Comparison of ENCODE assay signal across 12 mouse cellular contexts in the genomic region with DNA sequence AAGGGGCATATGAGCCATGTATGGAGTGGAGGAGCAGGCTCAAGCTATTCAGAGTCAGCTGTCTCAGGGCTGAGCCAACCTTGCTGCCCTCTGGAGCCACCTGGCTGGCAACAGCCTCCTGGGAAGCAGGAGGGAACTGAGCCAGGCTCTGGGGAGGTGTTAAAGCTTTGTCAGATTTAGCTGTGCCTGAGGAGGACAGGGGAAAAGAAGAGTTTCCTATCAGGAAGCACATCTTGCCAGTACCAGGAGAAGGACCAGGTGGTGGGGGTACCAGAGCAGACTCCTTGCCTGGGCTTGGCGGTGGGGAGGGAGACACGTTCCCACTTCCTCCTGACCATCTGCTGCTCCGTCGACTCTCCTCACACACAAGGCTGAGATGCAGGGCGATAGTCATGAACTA. TPM values are rescaled to one million over a fixed set of nuclear protein-coding genes. Genes with fewer than 3 reads are reported as not detected.
A peak's percentile ranks its signal among the peaks of the same experiment; 100 is the strongest.
DNase-seq lines count a peak whose midpoint lies in the region; ATAC-seq lines count a peak whose summit lies in the region.
"Had no signal": no experiment of that assay in that cellular context is flagged by ENCODE, and none has a peak within 500 bp of the region (broad histone marks: within the 10 kb centered on the region; RNA-seq: fewer than 3 reads in every experiment).

No protein-coding gene starts in this region.

- intact Hi-C loops in left cerebral cortex, postnatal 4 days (cut with DNase I) = no loop called here

- no peak for ATAC-seq in neural tube, embryonic 11.5 days (ENCODE audit: insufficient read depth, low FRiP score, low TSS enrichment)
- no peak for ATAC-seq in forebrain, embryonic 16.5 days
- ATAC-seq in megakaryocyte-erythroid progenitor cell, adult 5-6 weeks (replicated peaks; ENCODE audit: low FRiP score, low TSS enrichment, poor library complexity, severe bottlenecking) = no peak
- ATAC-seq: intestine, postnatal 0 days had no signal

- H3K9ac ChIP-seq in neural tube, embryonic 11.5 days (ENCODE audit: low read length) = no peak overlapping the region
- peak overlapping the region; percentile 36 for H3K9ac ChIP-seq in forebrain, embryonic 16.5 days (replicated peaks; ENCODE audit: low read depth, low read length)

- H3K4me3 ChIP-seq in neural tube, embryonic 11.5 days (ENCODE audit: low read depth, low read length) = no peak overlapping the region
- H3K4me3 ChIP-seq in forebrain, embryonic 16.5 days (replicated peaks; ENCODE audit: low read length) = peak overlapping the region; percentile 71

- H3K36me3 ChIP-seq in neural tube, embryonic 11.5 days (ENCODE audit: control insufficient read depth, insufficient read depth, low read length) = peaks cover 11% of the 10 kb centered on the region
- peaks cover 27% of the 10 kb centered on the region for H3K36me3 ChIP-seq in forebrain, embryonic 16.5 days (ENCODE audit: control insufficient read depth, insufficient read depth)

- no peaks in the 10 kb centered on the region for H3K9me3 ChIP-seq in neural tube, embryonic 11.5 days (ENCODE audit: control insufficient read depth, low read length)
- no peaks in the 10 kb centered on the region for H3K9me3 ChIP-seq in forebrain, embryonic 16.5 days (ENCODE audit: control insufficient read depth, low read length)

- peak overlapping the region; percentile 13; the same call in 1 of the 2 replicates for H3K4me2 ChIP-seq in neural tube, embryonic 11.5 days (ENCODE audit: low read depth)
- peak overlapping the region; percentile 95 for H3K4me2 ChIP-seq in forebrain, embryonic 16.5 days (ENCODE audit: low read length)

- peaks cover 12% of the 10 kb centered on the region for H3K27me3 ChIP-seq in neural tube, embryonic 11.5 days (ENCODE audit: control insufficient read depth, insufficient read depth, low read length)
- no peaks in the 10 kb centered on the region; the same call in 1 of the 2 replicates for H3K27me3 ChIP-seq in forebrain, embryonic 16.5 days (replicated peaks; ENCODE audit: control insufficient read depth, insufficient read depth, low read length)

- H3K27ac ChIP-seq in neural tube, embryonic 11.5 days (ENCODE audit: low read depth, low read length) = no peak overlapping the region
- peak overlapping the region; percentile 78 for H3K27ac ChIP-seq in forebrain, embryonic 16.5 days (ENCODE audit: low read length)

- H3K4me1 ChIP-seq in neural tube, embryonic 11.5 days (ENCODE audit: control insufficient read depth, insufficient read depth, low read length) = peaks cover 16% of the 10 kb centered on the region
- peaks cover 36% of the 10 kb centered on the region for H3K4me1 ChIP-seq in forebrain, embryonic 16.5 days (replicated peaks; ENCODE audit: control insufficient read depth, insufficient read depth, low read length)

- DNase-seq in neural tube, embryonic 11.5 days (ENCODE audit: low spot score) = no peak
- DNase-seq in neural tube, embryonic 10.5 days (ENCODE audit: extremely low spot score, low spot score) = no peak
- peak; percentile 66 for DNase-seq in left cerebral cortex, postnatal 4 days
- peak; percentile 53 for DNase-seq in right cerebral cortex, postnatal 25 days
- DNase-seq in urinary bladder, postnatal 10 days (ENCODE audit: low spot score) = no peak
- no peak for DNase-seq in gastrocnemius, adult 8-10 months (ENCODE audit: low spot score in 2 of 2)
- DNase-seq: lung, adult 18-20 months had no signal

- 67% methylated on average over 5 of the region's 5 CpGs for WGBS in neural tube, embryonic 11.5 days
- WGBS in forebrain, embryonic 16.5 days = 52% methylated on average over 5 of the region's 5 CpGs

RNA-seq across cellular contexts. Expression of a gene that starts 2.9 kb away (rescaled TPM):
- polyA plus RNA-seq in neural tube, embryonic 11.5 days (2014; fragmentation: Nextera tagmentation; extraction: Ambion mirVana) = 141 and 142 TPM in 2 replicates
- polyA plus RNA-seq in forebrain, embryonic 16.5 days (2015; fragmentation: Nextera tagmentation; extraction: Ambion mirVana) = 427 TPM in 2 replicates
- 100 to 1,000 TPM; 666 to 687 TPM for total RNA-seq in left cerebral cortex, postnatal 4 days (2021)
- total RNA-seq in megakaryocyte-erythroid progenitor cell, adult 5-6 weeks (2014; fragmentation: Nextera tagmentation) = not detected in 2 replicates
- 0.27 and 1.4 TPM in 2 replicates for total RNA-seq in megakaryocyte-erythroid progenitor cell, adult 5-6 weeks (2017)
- under 1 TPM; 0.10 to 0.63 (median 0.38) TPM for total RNA-seq in gastrocnemius, adult 8-10 months (2022)

RNA-seq across cellular contexts. Expression of a gene that starts 21.2 kb away (rescaled TPM):
- polyA plus RNA-seq in neural tube, embryonic 11.5 days (2014; fragmentation: Nextera tagmentation; extraction: Ambion mirVana) = 0.16 and 0.27 TPM in 2 replicates
- 0.15 TPM in 1 of 2 replicates, not detected in the other for polyA plus RNA-seq in forebrain, embryonic 16.5 days (2015; fragmentation: Nextera tagmentation; extraction: Ambion mirVana)
- total RNA-seq in left cerebral cortex, postnatal 4 days (2021) = under 1 TPM in 1 of 2 experiments, not detected in 1; 0.24 TPM
- total RNA-seq in megakaryocyte-erythroid progenitor cell, adult 5-6 weeks (2014; fragmentation: Nextera tagmentation) = 0.77 TPM in 1 of 2 replicates, not detected in the other
- not detected in 2 replicates for total RNA-seq in megakaryocyte-erythroid progenitor cell, adult 5-6 weeks (2017)
- total RNA-seq in gastrocnemius, adult 8-10 months (2022) = not detected
- total RNA-seq: left cerebral cortex, postnatal 14 days had no signal
- polyA plus RNA-seq: intestine, postnatal 0 days had no signal

RNA-seq across cellular contexts. Expression of a gene that starts 25.4 kb away (rescaled TPM):
- 0.68 and 0.76 TPM in 2 replicates for polyA plus RNA-seq in neural tube, embryonic 11.5 days (2014; fragmentation: Nextera tagmentation; extraction: Ambion mirVana)
- polyA plus RNA-seq in forebrain, embryonic 16.5 days (2015; fragmentation: Nextera tagmentation; extraction: Ambion mirVana) = 17.0 and 18.6 TPM in 2 replicates
- total RNA-seq in left cerebral cortex, postnatal 4 days (2021) = 10 to 100 TPM; 70.9 to 77.4 TPM
- total RNA-seq in megakaryocyte-erythroid progenitor cell, adult 5-6 weeks (2014; fragmentation: Nextera tagmentation) = not detected in 2 replicates
- not detected in 2 replicates for total RNA-seq in megakaryocyte-erythroid progenitor cell, adult 5-6 weeks (2017)
- not detected for total RNA-seq in gastrocnemius, adult 8-10 months (2022)
- polyA plus RNA-seq: intestine, postnatal 0 days; thymus, postnatal 0 days had no signal

RNA-seq across cellular contexts. Expression of a gene that starts 33.0 kb away (rescaled TPM):
- polyA plus RNA-seq in neural tube, embryonic 11.5 days (2014; fragmentation: Nextera tagmentation; extraction: Ambion mirVana) = 64.4 and 68.7 TPM in 2 replicates
- polyA plus RNA-seq in forebrain, embryonic 16.5 days (2015; fragmentation: Nextera tagmentation; extraction: Ambion mirVana) = 29.8 and 34.6 TPM in 2 replicates
- 1 to 10 TPM; 6.5 to 6.9 TPM for total RNA-seq in left cerebral cortex, postnatal 4 days (2021)
- 20.7 and 53.8 TPM in 2 replicates for total RNA-seq in megakaryocyte-erythroid progenitor cell, adult 5-6 weeks (2014; fragmentation: Nextera tagmentation)
- 19.0 and 23.2 TPM in 2 replicates for total RNA-seq in megakaryocyte-erythroid progenitor cell, adult 5-6 weeks (2017)
- not detected for total RNA-seq in gastrocnemius, adult 8-10 months (2022)

RNA-seq across cellular contexts. Expression of a gene that starts 53.4 kb away (rescaled TPM):
- polyA plus RNA-seq in neural tube, embryonic 11.5 days (2014; fragmentation: Nextera tagmentation; extraction: Ambion mirVana) = 0.23 and 0.57 TPM in 2 replicates
- polyA plus RNA-seq in forebrain, embryonic 16.5 days (2015; fragmentation: Nextera tagmentation; extraction: Ambion mirVana) = 0.10 and 0.25 TPM in 2 replicates
- total RNA-seq in left cerebral cortex, postnatal 4 days (2021) = 1 to 10 TPM in 1 of 2 experiments, under 1 TPM in 1; 0.46 to 1.1 TPM
- 0.49 and 1.2 TPM in 2 replicates for total RNA-seq in megakaryocyte-erythroid progenitor cell, adult 5-6 weeks (2014; fragmentation: Nextera tagmentation)
- 0.46 and 0.75 TPM in 2 replicates for total RNA-seq in megakaryocyte-erythroid progenitor cell, adult 5-6 weeks (2017)
- total RNA-seq in gastrocnemius, adult 8-10 months (2022) = not detected
- polyA plus RNA-seq: intestine, postnatal 0 days had no signal

Comparison
In these comparisons a context has a peak if more than half of its experiments do, and no peak if none do; other contexts are left out.
1. DNase-seq: peak in left cerebral cortex, postnatal 4 days (single experiment) and right cerebral cortex, postnatal 25 days (single experiment); none in neural tube, embryonic 11.5 days (single experiment), neural tube, embryonic 10.5 days (single experiment), urinary bladder, postnatal 10 days (single experiment) and gastrocnemius, adult 8-10 months (0 of 2).
2. RNA of a gene that starts 2.9 kb away (total RNA-seq): 666 to 687 TPM in left cerebral cortex, postnatal 4 days; 0.27 to 1.4 TPM in megakaryocyte-erythroid progenitor cell, adult 5-6 weeks and 0.10 to 0.63 TPM in gastrocnemius, adult 8-10 months; every median in the first group is over 100 times any median in the second.
3. RNA of a gene that starts 25.4 kb away (total RNA-seq): 70.9 to 77.4 TPM in left cerebral cortex, postnatal 4 days; not detected in megakaryocyte-erythroid progenitor cell, adult 5-6 weeks and not detected in gastrocnemius, adult 8-10 months; every median in the first group is over 10 times any median in the second.